Mouse (Mus musculus) G1E-ER4 (cell line): ENCODE results near the gene Scimp. TPM values are rescaled to one million over a fixed set of nuclear protein-coding genes. Genes with fewer than 3 reads are reported as not detected.

ENCODE experiments used
- GATA1 ChIP-seq: IDR thresholded peaks from one replicate; pipeline ENCODE4 v1.8.0; 2012; ENCODE audit warnings: low read length, inconsistent platforms
- polyA plus RNA-seq: library from polyadenylated mRNA; stranded (reverse); fragments of >175 nt; gene quantifications from 2 replicates; pipeline ENCODE4 v1.2.3, GENCODE M21; 2012

Scimp gene
- polyA plus RNA-seq, 1 experiment, result not detected

GRCm38 (mm10) chr11:70755645-70756044 lies 56.7 kb downstream of the Scimp start:
- TF ChIP-seq GATA1, result no peak

- no peak for TF ChIP-seq GATA1
Observed at GRCm38 (mm10) chr11:70754958-70755357, 57.4 kb downstream of the Scimp start.

GRCm38 (mm10) chr11:70754476-70754875 lies 57.9 kb downstream of the Scimp start:
- no peak for TF ChIP-seq GATA1

GRCm38 (mm10) chr11:70753146-70753545 lies 59.2 kb downstream of the Scimp start:
- no peak for TF ChIP-seq GATA1

GRCm38 (mm10) chr11:70752337-70753017 lies 59.9 kb downstream of the Scimp start:
- no peak for TF ChIP-seq GATA1

GRCm38 (mm10) chr11:70747876-70748545 lies 64.4 kb downstream of the Scimp start:
- TF ChIP-seq GATA1, result no peak

- TF ChIP-seq GATA1, result no peak
Observed at GRCm38 (mm10) chr11:70745636-70746035, 66.8 kb downstream of the Scimp start.

- no peak for TF ChIP-seq GATA1
Observed at GRCm38 (mm10) chr11:70742581-70743459, 69.6 kb downstream of the Scimp start.

GRCm38 (mm10) chr11:70742117-70742516 lies 70.3 kb downstream of the Scimp start:
- no peak for TF ChIP-seq GATA1

- TF ChIP-seq GATA1, result no peak
Observed at GRCm38 (mm10) chr11:70741603-70742002, 70.8 kb downstream of the Scimp start.

Other genes starting within 250 kb of the Scimp start
- gene Mink1, start 249.7 kb downstream of the Scimp start, polyA plus RNA-seq, result 99.2 and 116 TPM in 2 replicates
- not detected in 2 replicates for gene 4930544D05Rik, start 196.7 kb downstream of the Scimp start, polyA plus RNA-seq
- not detected in 2 replicates for gene Chrne, start 193.4 kb downstream of the Scimp start, polyA plus RNA-seq
- 30.8 and 34.3 TPM in 2 replicates for gene Gp1ba, start 173.5 kb downstream of the Scimp start, polyA plus RNA-seq
- gene Rnf167, start 165.4 kb downstream of the Scimp start, polyA plus RNA-seq, result 82.3 and 110 TPM in 2 replicates
- gene Slc25a11, start 165.1 kb downstream of the Scimp start, polyA plus RNA-seq, result 98.8 and 132 TPM in 2 replicates
- gene Pfn1, start 157.9 kb downstream of the Scimp start, polyA plus RNA-seq, result 4,535 and 5,925 TPM in 2 replicates
- 3.4 and 6.5 TPM in 2 replicates for gene Eno3, start 155.4 kb downstream of the Scimp start, polyA plus RNA-seq
- 207 and 222 TPM in 2 replicates for gene Spag7, start 143.2 kb downstream of the Scimp start, polyA plus RNA-seq
- 18.0 and 30.8 TPM in 2 replicates for gene Camta2, start 124.5 kb downstream of the Scimp start, polyA plus RNA-seq
- gene Inca1, start 112.4 kb downstream of the Scimp start, polyA plus RNA-seq, result 0.17 and 0.21 TPM in 2 replicates
- 32.5 and 39.5 TPM in 2 replicates for gene Kif1c, start 112.0 kb downstream of the Scimp start, polyA plus RNA-seq
- gene Zfp3, start 48.4 kb downstream of the Scimp start, polyA plus RNA-seq, result 2.6 and 3.6 TPM in 2 replicates
- gene Rabep1, start 32.2 kb upstream of the Scimp start, polyA plus RNA-seq, result 19.5 and 24.2 TPM in 2 replicates
- 83.4 and 102 TPM in 2 replicates for gene Nup88, start 157.4 kb upstream of the Scimp start, polyA plus RNA-seq
- 4.6 and 16.4 TPM in 2 replicates for gene Rpain, start 157.6 kb upstream of the Scimp start, polyA plus RNA-seq
- gene C1qbp, start 170.4 kb upstream of the Scimp start, polyA plus RNA-seq, result 967 and 1,218 TPM in 2 replicates
- gene Dhx33, start 191.9 kb upstream of the Scimp start, polyA plus RNA-seq, result 13.6 and 15.0 TPM in 2 replicates
- 2.7 and 4.8 TPM in 2 replicates for gene Mis12, start 207.0 kb upstream of the Scimp start, polyA plus RNA-seq
- 25.1 and 36.0 TPM in 2 replicates for gene Derl2, start 207.3 kb upstream of the Scimp start, polyA plus RNA-seq
- gene 6330403K07Rik, start 220.9 kb upstream of the Scimp start, polyA plus RNA-seq, result 0.09 TPM in 1 of 2 replicates, not detected in the other